Mouse (Mus musculus): ENCODE results near the gene 1700029I15Rik.
A peak's percentile ranks its signal among the peaks of the same experiment; 100 is the strongest.

1700029I15Rik gene

DNA sequence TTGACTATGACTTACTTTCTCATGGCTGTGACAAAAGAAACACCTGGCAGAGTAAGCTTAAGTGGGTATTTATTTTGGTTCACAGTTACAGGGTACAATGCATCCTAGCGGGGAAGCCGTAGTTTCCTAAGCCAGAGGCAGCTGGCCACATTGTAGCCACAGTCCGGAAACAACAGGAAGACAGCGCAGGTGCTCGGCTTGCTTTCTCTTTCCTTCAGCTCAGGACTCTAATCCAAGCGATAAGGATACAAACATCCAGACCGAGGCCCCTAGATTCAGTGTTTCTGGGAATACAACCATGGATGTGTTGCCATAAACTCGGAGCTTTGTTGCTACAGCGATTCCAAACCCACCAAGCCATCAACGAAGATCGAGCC, 8.9 kb upstream of the 1700029I15Rik start:
- no peak for DNase-seq (ENCODE audit: low spot score in 2 of 2)

DNA sequence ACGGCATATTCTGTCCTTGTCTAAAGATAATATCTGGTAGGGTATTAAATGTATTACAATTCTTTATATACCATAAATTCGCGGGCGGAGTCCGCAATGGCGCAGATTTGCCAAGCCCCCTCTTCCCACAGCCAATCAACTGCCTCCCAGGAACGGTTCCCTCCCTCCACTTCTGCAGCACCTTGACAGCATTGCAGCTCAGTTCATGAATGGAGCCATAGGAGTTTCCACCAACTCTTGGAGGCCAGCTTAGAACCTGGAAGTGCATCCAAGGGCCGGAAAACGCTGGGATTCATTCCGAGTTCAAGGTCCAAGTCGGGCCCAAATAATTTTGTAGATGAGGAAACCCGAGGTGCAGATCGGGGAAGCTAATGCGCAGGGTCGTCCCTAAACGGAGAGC, 7.8 kb upstream of the 1700029I15Rik start, which contains the start of the genes Pex16 and Large2:
Gene Pex16, plus strand, starts transcription at position 163 of the 400 bp plus-strand sequence.
Gene Large2, minus strand, starts transcription at position 356 of the 400 bp plus-strand sequence.
- peak; percentile 52 to 63 for DNase-seq (ENCODE audit: low spot score in 2 of 2)

DNA sequence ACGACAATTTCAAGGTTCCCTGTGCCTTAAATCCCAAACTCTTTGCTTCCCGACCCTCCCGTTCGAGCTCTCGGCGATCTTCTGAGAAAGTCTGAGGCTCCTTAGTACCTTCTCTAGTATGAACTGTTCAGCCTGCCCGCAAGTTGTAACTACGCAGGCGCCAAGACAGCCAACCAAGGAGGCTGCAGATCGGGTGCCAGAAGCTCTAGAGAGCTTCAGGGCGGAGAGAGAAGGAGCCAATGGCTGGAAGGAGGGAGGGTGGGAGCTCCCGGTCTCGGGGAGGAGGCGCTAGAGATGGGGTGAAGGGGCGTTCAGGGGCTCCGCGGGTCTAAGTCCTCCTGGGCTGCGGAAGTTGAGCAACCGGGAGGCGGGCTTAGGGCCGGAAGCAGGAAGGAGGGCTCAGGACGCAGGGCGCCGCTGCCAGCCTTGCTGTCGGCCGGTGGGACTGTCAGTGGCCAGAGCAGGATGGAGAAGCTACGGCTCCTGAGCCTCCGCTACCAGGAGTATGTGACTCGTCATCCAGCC, 7.2 kb upstream of the 1700029I15Rik start:
- peak; percentile 94 to 96 for DNase-seq (ENCODE audit: low spot score in 2 of 2)

DNA sequence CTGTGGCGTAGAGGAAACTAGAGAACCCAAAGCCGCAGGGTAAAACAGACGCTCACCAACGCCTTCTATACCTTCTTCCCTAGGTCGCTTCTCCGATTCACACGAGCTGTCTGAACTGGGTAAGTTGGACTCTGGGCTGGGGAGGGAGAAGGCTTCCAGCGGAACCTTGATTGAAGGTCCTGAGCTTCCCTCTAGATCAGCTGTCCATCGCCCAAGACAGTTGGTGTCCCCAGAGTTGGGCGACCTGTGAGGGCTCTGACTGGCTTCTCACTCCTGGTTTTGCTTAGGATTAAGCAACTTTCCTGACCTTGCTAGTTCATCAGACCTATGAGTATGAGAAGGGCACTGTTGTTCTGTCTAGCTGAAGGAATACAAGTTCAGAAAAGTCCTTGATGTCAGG, 6.5 kb upstream of the 1700029I15Rik start:
- no peak for DNase-seq (ENCODE audit: low spot score in 2 of 2)

DNA sequence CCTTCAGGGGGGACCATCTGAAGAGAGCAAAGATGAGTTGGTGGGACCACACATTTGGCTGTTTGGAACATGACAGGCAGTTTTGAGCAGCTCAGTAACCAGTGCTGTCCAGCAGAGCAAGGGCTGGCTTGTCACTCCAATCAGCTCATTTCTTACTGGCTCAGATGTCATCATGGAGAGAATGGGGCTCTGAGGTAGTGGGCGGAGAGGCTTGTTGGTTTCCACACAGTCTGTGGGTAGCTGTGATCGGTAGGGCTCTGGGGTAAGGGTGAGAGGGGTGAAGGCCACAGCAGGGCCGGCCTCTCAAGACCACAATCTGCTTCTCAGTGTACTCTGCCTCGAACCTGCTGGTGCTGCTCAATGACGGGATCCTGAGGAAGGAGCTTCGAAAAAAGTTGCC, 6.0 kb upstream of the 1700029I15Rik start:
- DNase-seq (ENCODE audit: low spot score in 2 of 2), result no peak

DNA sequence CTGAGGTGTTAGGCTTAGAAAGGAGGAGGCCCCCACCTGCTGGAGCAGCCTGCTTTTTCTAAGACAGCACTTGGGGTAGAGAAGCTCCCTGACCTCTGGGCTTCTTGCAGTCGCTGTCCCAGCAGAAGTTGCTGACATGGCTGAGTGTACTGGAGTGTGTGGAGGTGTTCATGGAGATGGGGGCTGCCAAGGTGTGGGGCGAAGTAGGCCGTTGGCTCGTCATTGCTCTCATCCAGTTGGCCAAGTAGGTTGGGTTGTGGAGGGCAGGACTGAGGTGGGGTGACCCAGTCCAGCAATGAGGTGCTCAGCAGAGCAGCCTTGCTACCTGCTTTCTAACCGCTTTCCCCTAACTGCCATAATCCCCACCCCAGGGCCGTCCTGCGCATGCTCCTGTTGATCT, 5.0 kb upstream of the 1700029I15Rik start:
- DNase-seq (ENCODE audit: low spot score in 2 of 2), result no peak

DNA sequence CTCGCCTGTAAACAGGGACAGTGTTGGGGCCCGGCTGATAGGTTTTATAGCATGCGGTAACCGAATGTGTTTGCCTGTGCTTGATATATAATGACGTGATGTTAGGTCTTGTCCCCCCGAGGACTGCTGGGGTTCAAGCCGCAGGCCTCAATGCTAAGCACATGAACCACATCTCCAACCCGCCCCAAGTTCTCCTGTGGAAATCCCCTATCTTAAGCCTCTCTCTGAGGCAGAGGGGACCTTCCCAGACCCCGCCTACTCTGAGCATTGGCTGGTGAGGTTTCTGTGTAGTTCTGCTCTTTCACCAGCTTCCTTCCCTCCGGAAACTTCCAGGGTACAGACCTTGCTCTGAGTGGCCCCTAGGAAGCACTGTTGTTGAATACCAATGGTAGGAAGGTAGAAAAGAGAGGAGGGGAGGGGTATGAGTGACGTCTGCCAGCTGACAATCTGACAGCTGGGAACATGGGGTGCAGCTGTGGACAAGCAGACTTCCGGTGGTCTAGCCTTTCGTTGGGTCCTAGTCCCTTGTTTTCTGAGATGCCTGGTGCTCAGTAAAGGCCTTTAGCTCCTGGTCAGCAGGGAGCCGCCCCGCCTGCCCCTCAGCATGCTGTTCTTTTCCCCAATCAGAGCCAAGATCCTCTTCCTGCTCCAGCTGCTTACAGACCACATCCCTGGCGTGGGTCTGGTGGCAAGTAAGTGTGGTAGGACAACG, 2.4 kb upstream of the 1700029I15Rik start:
- no peak for DNase-seq (ENCODE audit: low spot score in 2 of 2)

DNA sequence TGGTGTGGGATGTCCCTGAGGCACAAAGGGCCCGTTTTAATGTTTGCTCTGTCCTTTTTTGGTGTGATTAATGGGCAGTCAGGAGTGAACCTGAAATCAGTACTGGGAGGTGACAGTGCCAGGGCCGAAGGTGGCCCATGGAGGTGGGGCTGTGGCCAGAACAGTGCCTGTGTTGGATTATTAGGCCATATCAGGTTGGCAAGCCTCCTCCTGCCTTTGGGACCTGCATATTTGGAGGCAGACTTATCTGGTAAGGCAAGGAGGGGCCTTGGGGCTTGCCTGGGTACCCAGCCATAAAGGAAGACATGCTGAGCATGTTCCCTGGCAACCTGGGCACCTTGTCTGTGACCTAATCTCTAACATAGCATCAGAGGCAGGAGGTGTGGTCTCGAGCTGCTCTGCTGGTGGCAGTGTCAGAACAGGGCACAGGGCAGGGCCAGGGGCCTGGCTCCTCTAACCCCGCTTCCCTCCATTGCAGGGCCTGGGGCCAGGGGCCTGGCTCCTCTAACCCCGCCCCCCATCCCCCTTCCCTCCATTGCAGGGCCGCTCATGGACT, 1.8 kb upstream of the 1700029I15Rik start:
- DNase-seq (ENCODE audit: low spot score in 2 of 2), result no peak

DNA sequence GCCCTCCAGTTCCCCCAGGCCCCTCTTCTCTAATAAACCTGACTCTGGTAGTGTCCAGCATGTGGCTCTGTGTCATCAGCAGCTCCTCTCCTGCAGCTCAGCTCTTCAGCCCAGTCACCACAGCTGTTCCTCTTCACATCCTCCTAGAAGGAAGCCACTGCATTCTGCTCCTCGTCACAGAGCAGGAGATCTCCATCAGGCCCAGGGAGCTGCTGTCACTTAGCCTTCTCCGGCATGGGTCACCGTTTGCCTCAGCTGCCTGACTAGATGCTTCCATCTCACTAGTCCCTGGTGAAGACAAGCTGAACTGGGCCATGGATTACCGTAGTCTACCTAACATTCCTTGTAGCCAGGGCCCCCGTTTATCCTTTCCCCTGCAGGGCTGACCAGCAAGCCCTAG, 1.2 kb upstream of the 1700029I15Rik start:
- DNase-seq (ENCODE audit: low spot score in 2 of 2), result no peak

DNA sequence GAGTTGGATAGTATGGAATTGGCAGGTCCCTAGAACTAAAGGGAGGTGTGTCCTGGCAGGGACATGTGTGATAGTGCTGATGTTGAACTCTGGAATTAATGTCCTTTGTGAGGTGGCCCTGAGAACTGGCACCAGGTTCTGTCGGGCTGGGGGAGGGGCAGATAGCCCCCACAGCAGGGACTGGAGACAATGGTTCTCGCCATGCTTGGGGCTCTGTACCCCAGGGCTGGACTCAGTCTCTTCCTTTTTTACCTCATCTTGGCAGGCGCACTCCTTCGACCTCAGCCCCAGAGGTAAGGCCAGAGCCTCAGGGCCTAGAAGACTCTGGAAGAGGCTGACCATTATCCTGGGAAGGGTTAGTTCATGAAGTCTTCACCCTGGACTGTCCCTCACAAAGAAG, 421 bp downstream of the 1700029I15Rik start:
- no peak for DNase-seq (ENCODE audit: low spot score in 2 of 2)

DNA sequence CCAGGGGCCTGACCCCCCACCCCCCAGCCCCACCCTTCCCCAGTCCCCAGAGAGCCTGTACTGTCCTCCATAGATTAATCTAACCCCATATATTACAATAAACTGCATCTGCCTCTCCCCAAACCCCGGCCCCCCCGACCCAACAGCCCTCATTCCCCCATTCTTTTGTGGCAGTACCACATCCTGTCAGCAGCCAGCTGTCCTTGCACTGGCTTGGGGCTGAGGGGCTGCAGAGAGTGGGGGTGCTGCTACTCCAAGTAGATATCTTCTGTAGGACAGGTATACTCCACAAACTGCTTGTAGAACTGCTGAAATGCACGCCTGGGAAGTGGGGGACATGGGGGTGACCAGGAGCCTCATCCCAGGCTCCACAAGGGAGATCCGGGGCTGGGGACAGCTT, 1.8 kb downstream of the 1700029I15Rik start:
- DNase-seq (ENCODE audit: low spot score in 2 of 2), result no peak

DNA sequence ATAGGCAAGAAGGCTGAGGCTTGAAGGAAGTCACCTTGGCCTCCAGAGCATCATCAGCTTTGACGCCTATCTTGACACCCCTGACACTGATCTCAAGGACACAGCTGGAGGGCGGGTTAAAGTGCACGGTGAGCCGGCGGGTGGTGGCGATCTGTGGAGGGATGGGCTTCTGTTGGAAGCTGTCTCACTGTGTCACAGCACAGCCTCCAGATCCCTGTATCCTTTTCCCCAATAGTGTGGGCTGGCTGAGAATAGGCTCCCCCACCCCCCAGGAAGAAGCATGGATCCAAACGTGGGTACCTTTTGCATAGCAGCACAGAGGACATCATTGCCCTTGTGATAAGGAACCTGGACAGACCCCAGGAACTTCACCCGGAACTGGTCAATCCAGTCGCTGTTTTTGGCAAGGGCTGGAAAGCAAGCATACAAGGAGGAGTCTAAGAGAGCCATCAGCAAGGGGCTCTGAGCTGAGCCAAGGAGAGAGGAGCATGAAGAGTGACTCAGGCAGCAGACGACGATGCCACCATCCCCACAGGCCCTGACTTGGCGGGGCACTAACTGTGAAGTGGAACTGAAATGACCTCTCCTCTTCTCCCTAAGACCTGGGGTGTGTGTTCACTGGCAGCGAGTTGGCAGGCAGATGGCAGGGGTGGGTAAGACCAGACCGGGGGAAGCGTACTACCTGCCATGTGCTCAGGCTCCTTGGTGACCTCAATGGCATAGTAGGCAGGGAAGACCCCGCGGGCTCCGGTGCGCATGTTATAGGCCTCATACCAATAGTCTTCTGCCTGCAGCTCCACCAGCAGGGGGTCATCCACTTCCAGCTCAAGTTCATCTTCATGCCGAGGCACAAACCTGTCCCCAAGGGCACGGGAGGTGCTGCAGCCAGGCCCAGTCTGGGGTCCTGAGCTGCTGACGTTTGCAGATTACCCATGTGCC, 3.0 kb downstream of the 1700029I15Rik start:
- no peak for DNase-seq (ENCODE audit: low spot score in 2 of 2)

DNA sequence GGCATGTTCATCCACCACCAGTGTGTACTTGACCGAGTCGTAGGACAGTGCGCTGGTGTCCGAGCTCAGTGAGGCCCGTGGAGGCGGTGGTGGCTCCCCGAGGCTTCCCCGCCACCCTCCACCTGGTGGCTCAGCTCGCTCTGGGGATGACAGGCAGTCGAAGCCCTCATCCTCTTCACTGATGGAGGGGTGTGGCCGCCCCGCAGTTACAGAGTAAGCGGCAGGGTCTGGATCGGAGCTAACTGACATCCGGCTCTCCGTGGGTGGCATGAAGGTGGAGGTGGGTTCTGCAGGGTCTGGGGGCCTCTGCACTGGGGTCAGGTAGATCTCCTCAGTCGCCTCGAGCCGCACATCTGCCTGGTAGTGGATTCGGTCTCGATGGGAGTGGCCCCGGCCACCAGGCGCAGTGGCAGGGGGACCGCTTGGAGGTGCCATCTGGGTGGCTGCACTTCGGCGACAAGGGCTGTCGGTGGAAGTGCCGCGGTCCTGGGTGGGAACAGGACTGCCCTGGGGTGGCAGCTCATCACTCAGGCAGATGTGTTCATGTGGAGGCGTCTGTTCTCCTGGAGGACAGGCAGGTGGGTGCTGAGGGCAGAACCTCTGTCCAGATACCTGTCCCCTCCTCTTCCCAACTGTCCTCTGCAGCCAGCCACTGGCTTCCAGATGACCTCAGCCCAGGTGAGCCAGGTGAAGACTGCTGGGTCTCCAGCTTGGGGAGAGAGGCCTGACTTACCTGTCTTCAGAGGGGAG, 4.7 kb downstream of the 1700029I15Rik start:
- no peak for DNase-seq (ENCODE audit: low spot score in 2 of 2)

DNA sequence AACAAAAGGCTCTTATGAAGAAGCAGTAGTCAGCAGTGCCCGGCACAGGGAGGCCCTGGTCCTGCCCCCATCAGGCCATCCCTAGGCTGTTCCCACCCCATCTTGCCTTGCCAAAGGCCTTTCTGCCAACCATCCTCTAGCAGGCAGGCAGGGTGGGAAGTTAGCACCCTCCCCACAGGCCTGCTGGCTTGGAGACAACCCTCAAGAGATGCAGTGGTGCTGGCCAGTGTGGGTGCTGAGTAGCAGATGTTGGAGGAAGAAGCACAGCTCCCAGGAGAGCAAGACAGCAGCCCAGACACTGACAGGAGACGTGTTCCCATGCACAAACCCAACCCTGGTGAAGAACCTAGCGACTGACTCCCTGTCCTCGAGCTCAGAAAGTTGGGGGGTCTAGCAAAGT, 5.3 kb downstream of the 1700029I15Rik start:
- peak; percentile 65 to 73 for DNase-seq (ENCODE audit: low spot score in 2 of 2)

DNA sequence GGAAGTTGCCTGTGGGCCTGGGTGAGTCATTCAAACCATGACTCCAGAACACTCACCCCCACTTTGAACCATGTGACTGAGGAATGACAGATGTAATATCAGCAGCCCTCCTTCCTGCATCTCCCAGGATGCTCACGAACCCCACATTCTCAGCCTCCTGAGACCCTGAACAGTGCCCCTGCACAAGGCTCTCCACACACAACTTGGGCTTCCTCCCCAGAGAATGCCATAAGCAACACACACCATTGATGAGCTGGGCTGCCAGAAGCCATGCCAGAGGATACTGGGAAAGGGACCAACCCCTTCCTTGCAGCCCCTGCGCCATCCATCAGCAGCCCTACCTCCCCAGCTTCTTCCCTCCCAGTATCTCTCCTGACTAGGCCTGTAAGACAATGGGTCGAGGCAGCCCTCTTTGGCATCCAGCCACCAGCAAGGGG, 5.8 kb downstream of the 1700029I15Rik start:
- DNase-seq (ENCODE audit: low spot score in 2 of 2), result no peak

DNA sequence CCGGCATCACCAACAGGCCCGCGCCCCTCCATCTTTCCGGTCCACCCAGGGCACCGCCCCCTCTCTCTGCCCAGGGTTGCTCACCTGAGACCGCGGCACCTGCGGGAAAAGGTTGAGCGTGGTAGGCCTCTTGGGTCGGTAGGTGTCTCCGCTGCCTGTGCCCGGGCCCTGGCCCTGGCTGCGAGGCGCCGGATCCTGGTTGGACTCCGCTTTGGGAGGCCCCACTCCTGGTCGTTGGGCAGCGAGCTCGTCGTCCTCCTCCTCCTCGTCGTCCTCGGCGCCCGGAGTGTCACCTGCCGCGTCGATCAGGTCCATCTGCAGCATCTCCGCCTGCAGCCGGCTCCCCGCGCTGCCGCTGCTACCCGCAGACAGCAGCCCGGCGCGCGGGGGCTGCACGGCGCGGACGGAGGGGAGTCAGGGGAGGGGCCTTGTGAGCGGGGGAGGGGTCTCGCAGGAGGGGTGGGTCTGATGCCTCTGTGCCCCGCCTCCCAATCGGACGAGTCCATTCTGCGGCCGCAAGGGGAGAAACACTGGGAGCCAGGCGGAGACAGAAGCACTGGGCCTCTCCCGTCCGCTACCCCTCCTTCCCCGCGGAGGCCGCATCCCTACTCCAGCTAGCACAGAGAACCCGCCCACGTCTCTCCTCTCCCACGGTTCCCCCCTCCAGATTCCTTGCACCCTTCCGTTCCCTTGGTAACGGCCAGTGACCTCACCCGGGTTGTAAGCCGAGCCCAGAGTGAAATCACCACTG, 6.7 kb downstream of the 1700029I15Rik start:
- peak; percentile 92 to 94 for DNase-seq (ENCODE audit: low spot score in 2 of 2)

DNA sequence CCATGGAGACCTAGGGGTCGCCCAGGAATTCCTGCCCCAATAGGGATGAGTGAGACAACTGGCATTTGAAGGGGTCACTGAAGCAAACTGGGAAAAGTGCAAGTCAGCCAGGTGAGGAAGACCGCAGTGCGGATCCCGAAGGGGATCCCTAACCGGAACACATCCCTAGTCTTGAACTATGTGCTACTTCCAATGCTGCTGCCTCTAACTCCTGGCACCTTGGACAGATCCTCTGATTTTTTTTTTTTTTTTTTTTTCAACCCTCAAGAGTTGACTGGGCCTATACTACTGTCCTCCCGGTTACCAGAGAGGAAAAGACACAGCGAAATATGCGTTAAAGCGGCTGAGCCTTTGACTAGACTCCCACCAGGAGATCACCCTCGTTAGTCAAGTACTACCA, 7.3 kb downstream of the 1700029I15Rik start:
- no peak for DNase-seq (ENCODE audit: low spot score in 2 of 2)

DNA sequence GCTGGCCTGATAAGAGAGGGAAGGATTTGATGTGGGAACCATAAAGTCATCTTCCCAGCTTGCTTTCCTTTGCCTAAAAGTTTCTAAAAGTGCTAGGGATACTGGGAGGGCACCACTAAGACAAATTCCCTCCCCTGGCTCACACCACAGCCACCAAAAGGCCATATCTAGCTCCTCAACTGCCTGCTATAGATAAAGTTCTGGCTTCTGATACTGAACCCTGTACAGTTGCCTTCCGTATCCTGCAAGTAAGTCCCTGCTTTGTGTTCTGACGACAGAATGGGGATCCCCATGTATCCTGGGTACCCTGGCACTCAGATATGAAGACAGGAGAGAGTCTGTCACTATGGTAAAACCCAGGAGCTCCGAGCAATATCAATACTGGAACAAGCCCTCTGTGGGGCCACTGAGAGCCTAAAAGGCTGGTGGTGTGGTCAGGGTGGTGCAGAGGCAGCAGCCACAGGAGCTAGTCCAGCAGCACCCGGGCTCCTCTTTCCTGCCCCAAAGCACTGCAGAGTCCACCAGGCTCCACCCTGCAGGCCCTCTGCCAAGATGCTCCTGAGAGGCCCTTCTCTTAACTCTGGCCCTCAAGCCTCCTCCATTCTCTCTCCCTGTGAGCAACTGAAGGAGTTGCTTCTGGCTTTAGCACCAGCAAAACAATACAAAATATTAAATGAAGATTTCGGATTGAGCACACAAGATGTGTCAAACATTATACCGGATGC, 8.0 kb downstream of the 1700029I15Rik start:
- DNase-seq (ENCODE audit: low spot score in 2 of 2), result no peak

DNA sequence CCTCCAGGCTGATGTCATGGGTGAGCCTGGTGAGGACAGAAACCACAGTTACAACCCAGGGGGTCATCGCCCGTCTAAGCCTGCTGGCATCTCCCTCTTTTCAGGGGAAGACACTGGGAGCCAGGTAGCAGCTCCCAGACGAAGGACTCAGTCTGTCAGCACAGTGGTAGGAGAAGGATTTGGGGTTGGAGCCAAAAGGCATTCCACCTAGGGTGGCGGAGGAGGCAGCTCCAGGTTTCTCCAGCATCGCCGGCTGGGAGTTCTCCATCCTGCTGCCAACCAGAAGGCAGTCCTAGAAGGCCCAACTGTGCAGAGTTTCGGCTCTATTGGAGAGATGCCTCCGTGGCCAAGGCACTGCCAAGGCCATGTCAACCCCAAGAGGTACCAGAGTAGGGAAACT, 8.8 kb downstream of the 1700029I15Rik start:
- peak in 1 of 2 experiments; percentile 56 for DNase-seq (ENCODE audit: low spot score in 2 of 2)

DNA sequence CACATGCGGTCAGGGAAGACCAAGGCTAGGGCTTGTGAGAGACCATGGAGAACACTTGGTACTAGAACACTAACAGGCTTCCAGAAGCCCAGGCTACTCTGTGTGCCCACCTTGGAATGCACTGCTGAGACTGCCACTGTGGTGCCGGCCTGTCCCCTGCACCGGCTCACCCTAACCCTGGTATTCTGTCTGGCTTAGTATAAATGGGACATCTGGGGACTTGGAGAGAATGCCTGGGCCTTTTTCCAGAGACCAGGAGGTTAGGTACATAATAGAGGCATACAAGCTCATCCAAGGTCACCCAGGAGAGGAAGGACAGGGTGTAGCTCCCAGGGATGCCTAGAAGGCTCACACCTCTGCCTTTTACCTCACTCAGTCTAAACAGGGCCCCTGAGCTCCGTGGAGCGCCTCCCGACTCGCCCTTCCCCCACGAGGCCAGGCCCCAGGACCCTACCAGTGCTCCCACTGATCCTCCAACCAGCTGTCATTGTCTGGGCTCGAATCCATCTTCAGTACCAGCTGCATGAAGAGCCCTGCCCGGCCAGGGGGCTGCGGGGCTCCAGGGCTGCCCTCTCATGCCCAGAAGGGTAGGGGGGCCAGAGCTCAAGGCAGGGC, 9.5 kb downstream of the 1700029I15Rik start:
- no peak for DNase-seq (ENCODE audit: low spot score in 2 of 2)
